Mouse (Mus musculus) bone marrow macrophage, adult 2 months (primary cell): ENCODE measurements around the gene Chaf1b. TPM values are rescaled to one million over a fixed set of nuclear protein-coding genes. Genes with fewer than 3 reads are reported as not detected.
A peak's percentile ranks its signal among the peaks of the same experiment; 100 is the strongest.

ENCODE experiments used
- H3K27ac ChIP-seq: 2 replicates; pipeline ENCODE4 v1.5.1; 2012; ENCODE audit warnings: low read depth, low read length; ENCODE audit not compliant: insufficient read depth
- H3K4me1 ChIP-seq: 2 replicates; pipeline ENCODE4 v1.6.1; 2012; ENCODE audit warnings: low read length; ENCODE audit not compliant: control insufficient read depth, insufficient read depth
- H3K4me3 ChIP-seq: 2 replicates; pipeline ENCODE4 v1.5.1; 2012; ENCODE audit warnings: mild to moderate bottlenecking, low read length, moderate library complexity; ENCODE audit not compliant: insufficient read depth
- CTCF ChIP-seq: IDR thresholded peaks from 2 replicates; pipeline ENCODE4 v1.5.1; 2012; ENCODE audit warnings: low read depth, mild to moderate bottlenecking, low read length, moderate library complexity
- POLR2A ChIP-seq: IDR thresholded peaks from 2 replicates; pipeline ENCODE4 v1.6.1; 2012; ENCODE audit warnings: mild to moderate bottlenecking, low read depth, low read length, borderline replicate concordance
- polyA plus RNA-seq: library from polyadenylated mRNA; stranded (reverse); fragments of >200 nt; gene quantifications from 2 replicates; pipeline ENCODE4 v1.2.4, GENCODE M21; 2012; ENCODE audit not compliant: missing spikeins, insufficient read depth, insufficient read length

The Chaf1b gene
- 9.0 and 10.3 TPM in 2 replicates for polyA plus RNA-seq

- TF ChIP-seq POLR2A, result no peak
- TF ChIP-seq CTCF, result no peak
- Histone ChIP-seq H3K4me1 (peaks cover 4% of the 10 kb centered on the region; the same call in 1 of the 2 replicates), H3K4me3 (peak within 1 kb of the TSS; percentile 95), H3K27ac (peak within 1 kb of the TSS; percentile 36; the same call in 1 of the 2 replicates)
Measured at GRCm38 (mm10) chr16:93883423-93884085, at the start of gene Chaf1b. TSS of gene Chaf1b (plus strand) at chr16:93883901.

- Histone ChIP-seq H3K27ac (peak overlapping the region; percentile 93), H3K4me1 (peaks cover 34% of the 10 kb centered on the region), H3K4me3 (peak overlapping the region; percentile 92)
- TF ChIP-seq CTCF (no peak), POLR2A (no peak)
Measured at GRCm38 (mm10) chr16:93834076-93834475, 49.6 kb upstream of the Chaf1b start.

GRCm38 (mm10) chr16:93839049-93839448 lies 44.7 kb upstream of the Chaf1b start:
- Histone ChIP-seq H3K4me1 (peaks cover 30% of the 10 kb centered on the region), H3K4me3 (no peak overlapping the region), H3K27ac (no peak overlapping the region)
- TF ChIP-seq CTCF (no peak), POLR2A (no peak)

- no peak overlapping the region for H3K27ac ChIP-seq
- TF ChIP-seq POLR2A, result no peak
- TF ChIP-seq CTCF, result no peak
Measured at GRCm38 (mm10) chr16:93850527-93850926, 33.2 kb upstream of the Chaf1b start.

GRCm38 (mm10) chr16:93859967-93860366 lies 23.7 kb upstream of the Chaf1b start:
- H3K27ac ChIP-seq, result no peak overlapping the region
- no peak overlapping the region for H3K4me3 ChIP-seq
- no peak for TF ChIP-seq POLR2A
- no peak for TF ChIP-seq CTCF
- H3K4me1 ChIP-seq, result no peaks in the 10 kb centered on the region

More at GRCm38 (mm10) chr16:93850527-93850926, 33.2 kb upstream of the Chaf1b start:
- no peaks in the 10 kb centered on the region for H3K4me1 ChIP-seq
- H3K4me3 ChIP-seq, result no peak overlapping the region

GRCm38 (mm10) chr16:93860686-93861085 lies 23.0 kb upstream of the Chaf1b start:
- TF ChIP-seq CTCF (no peak), POLR2A (no peak)
- no peak overlapping the region for H3K27ac ChIP-seq
- no peaks in the 10 kb centered on the region for H3K4me1 ChIP-seq
- H3K4me3 ChIP-seq, result no peak overlapping the region

GRCm38 (mm10) chr16:93874841-93875240 lies 8.9 kb upstream of the Chaf1b start:
- Histone ChIP-seq H3K4me1 (peaks cover 14% of the 10 kb centered on the region), H3K4me3 (no peak overlapping the region), H3K27ac (no peak overlapping the region)
- TF ChIP-seq CTCF (no peak), POLR2A (no peak)

- Histone ChIP-seq H3K4me1 (peaks cover 14% of the 10 kb centered on the region), H3K4me3 (no peak overlapping the region), H3K27ac (no peak overlapping the region)
- TF ChIP-seq POLR2A (no peak), CTCF (no peak)
Measured at GRCm38 (mm10) chr16:93877612-93878380, 5.9 kb upstream of the Chaf1b start.

- no peak overlapping the region for H3K27ac ChIP-seq
Measured at GRCm38 (mm10) chr16:93884086-93884721, 503 bp downstream of the Chaf1b start.

More at GRCm38 (mm10) chr16:93884086-93884721, 503 bp downstream of the Chaf1b start:
- H3K4me3 ChIP-seq, result peak overlapping the region; percentile 95
- TF ChIP-seq CTCF, result no peak
- TF ChIP-seq POLR2A, result no peak
- H3K4me1 ChIP-seq, result peaks cover 8% of the 10 kb centered on the region
